Mouse (Mus musculus) adrenal gland, adult (tissue): ENCODE results near the gene Zfp638.

Source experiments
- DNase-seq, 2 experiments: peaks; one replicate each; pipeline ENCODE4 v3.0.0; 2022 to 2023; ENCODE audit warnings: low spot score in 1 of 2; ENCODE audit not compliant: inconsistent age in 2 of 2

The Zfp638 gene

DNA sequence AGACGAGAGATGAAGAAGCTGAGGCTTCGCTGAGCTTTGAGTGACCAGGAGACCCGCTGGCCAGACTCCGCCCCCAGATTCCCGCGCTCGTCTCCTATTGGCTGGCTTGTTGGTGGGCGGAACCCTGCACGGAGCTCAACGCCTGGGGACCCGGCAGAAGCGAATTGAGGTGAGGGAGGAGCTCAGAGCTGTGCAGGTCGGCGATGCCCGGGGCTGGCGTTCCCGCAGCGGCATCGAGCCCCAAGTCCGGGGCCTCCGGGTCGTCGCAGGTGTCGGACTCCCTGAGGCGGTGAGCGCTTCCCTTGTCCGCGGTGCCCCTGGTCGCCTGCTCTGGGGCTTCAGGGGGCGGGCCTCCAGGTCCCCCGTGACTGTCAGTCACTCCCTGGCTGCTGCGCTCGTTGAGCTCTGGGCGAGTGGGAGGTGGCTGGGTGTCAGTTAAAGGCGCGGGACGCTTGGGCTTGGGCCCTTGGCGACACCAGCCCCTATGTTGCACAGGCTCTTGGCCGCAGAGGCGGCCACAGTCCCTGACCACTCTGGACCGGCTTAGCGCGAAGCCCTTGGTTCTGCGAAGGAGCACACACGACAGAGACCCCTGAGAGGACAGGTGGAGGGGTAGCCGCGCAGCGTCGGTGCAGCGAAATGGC, at the start of gene Zfp638:
TSS of gene Zfp638 (plus strand) at position 156 of the 644 bp plus-strand sequence.
- peak; percentile 96 to 99 for DNase-seq

DNA sequence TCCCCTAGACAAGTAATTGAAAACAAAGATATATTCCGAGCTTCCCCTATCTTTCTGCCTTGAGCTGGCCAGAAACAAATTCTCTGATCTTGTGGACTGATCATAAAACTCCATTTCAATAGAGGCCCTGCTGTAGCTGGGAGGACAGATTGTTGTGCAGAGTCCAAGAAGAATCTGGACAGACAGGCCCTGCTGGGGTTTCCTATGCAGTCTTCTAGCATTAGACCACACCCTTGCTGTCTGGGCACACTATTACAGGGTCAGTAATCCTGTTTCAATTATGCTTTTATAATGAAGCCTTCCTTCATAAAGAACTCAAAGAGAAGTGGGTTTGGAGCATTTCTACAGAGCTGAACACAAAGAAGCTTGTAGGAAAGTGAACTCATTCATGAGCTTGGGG, 47.9 kb upstream of the Zfp638 start:
- no peak for DNase-seq

DNA sequence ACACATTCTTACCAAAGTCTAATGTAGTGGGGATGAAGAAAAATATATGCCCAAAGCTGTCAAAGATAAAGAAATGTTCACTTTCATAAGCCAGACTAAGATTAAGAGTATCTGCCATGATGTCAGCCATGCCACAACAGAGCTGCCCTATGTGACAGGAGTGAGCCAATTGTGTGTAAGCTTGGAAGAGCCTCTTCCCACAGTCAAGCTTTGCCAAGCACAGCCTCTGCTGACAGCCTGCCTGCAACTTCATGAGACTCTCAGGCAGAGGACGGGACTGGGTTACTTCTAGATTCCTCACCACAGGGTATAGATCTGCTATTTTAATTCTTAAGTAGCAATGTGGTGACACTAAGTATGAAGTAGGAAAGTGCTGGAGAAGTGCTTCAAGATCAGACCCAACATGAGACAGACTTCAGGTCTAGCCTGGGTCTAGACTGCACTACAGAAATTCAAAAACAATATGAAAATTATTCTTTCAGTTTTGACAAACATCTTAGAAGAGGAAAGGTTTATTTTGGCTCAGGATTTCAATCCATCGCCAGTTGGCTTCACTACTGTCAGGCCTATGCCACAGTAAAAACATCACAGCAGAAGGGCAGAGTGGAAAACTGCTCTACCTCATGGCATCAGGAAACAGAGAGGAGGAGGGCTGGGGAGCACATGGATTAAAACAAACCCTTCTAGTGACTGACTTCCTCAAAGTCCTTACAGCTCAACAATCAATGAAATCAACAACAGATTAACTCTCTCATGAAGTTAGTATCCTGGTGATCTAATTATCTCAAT, 46.0 kb upstream of the Zfp638 start:
- no peak for DNase-seq

GRCm38 (mm10) chr6:83821856-83822255, 45.1 kb upstream of the Zfp638 start:
- no peak for DNase-seq

- no peak for DNase-seq
Observed at GRCm38 (mm10) chr6:83830941-83831605, 35.8 kb upstream of the Zfp638 start.

DNA sequence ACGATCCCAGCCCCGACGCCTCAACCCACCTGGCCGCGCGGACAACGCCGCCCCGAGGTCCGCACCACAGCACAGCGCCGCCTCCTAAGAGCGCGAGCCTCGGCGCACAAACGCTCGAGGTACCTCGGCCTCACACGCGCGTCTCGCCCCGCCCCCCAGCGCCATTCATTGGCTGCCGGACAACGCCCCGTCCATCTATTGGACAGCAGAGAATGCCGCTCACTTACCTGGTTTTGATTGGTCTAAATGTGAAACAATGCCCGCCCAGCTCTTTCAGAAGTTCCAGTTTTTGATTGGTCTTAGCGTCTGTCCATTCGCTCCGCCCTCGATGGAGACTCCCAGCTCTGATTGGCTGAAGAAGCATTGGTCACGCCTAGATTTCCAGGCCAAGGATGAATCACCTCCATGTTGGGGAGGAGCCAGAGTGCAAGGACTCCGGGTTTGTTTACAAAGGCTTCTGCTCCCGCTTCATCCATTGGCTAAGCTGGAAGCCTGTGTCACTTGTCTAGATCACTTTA, 35.2 kb upstream of the Zfp638 start, which contains the start of gene Paip2b:
TSS of gene Paip2b (minus strand) at position 136 of the 518 bp plus-strand sequence.
- peak; percentile 98 to 99 for DNase-seq

DNA sequence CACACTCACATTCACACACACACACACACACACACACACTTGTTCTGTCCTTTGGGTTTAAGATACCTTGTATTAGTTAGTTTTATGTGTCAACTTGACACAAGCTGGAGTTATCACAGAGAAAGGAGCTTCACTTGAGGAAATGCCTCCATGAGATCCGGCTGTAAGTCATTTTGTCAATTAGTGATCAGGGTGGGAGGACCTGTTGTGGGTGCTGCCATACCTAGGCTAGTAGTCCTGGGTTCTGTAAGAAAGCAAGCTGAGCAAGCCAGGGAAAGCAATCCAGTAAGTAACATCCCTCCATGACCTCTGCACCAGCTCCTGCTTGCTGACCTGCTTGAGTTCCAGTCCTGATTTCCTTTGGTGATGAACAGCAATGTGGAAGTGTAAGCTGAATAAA, 34.5 kb upstream of the Zfp638 start:
- DNase-seq, result peak in 1 of 2 experiments; percentile 56

GRCm38 (mm10) chr6:83836826-83837225, 30.1 kb upstream of the Zfp638 start:
- DNase-seq, result no peak

GRCm38 (mm10) chr6:83838046-83838445, 28.9 kb upstream of the Zfp638 start:
- no peak for DNase-seq

DNA sequence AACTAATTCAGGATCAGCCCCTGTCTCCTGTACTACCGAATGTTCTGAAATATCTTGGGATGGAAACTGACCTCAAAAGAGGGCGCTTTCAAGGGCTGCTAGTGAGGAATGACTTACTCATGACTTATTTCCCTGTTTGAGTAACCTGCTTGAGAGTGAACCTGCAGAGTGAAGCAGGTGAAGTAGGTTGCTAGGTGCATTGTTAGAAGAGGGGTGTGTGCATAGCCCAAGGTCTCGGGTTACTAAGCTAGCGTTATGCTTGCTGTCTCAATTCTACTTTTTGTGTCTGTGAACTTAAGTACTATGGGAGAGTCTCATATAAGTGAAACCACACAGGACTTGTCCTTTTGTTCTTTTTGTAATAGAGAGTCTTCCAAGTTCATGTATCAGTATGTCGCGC, 26.8 kb upstream of the Zfp638 start:
- no peak for DNase-seq

DNA sequence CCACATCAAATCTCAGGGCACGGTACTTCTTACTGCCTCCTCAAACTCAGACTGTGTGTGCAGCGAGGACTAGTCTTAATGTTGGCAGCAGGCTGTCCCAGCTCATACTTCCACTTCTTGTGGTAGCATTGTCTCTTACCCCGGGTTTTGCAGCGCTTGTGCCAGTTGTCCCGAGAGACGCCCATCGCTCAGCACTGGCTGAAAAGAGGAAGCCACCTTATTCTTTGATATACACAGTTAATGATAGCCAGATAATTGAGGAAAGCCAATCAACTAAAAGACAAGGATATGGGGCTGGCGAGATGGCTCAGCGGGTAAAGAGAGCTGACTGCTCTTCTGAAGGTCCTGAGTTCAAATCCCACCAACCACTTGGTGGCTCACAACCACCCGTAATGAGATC, 22.0 kb upstream of the Zfp638 start:
- no peak for DNase-seq

DNA sequence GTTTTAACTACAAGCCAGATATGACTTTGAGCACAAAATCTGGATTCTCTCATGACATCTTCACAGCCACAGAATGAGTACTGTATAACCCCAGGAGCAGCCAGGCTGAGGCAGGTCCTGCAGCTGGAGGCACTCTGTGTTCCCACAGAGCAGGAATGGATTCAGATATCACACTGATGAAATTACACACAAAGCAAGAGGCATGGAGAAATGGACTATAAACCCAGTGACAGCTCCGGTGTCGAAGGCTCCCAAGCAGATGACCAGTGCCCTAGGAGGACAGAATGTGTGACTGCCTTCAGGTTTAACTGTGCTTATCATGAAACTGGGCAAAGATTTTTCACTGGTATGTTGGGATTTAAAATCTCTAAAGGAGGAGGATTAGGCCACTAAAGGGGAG, 20.8 kb upstream of the Zfp638 start:
- DNase-seq, result no peak

DNA sequence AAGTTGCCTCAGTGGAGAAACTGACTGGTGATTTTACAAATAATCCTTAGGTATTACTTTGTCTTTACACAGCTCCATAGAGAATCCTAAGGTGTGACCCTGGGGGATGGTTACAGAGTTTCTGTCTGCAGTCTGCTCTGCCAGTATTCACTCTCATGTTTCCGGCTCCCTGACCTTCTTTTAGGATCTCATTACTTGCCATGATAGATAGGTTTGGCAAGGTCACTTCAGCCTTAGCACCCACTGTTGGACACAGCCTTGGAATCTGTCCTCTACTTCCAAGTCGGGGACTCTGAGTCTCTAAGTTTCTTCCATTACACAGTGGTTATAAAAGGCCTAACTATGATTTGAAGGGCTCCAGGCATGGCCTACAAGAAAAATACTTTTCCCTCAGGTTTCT, 17.5 kb upstream of the Zfp638 start:
- DNase-seq, result peak; percentile 35 to 78

- no peak for DNase-seq
Observed at GRCm38 (mm10) chr6:83857476-83857875, 9.4 kb upstream of the Zfp638 start.

DNA sequence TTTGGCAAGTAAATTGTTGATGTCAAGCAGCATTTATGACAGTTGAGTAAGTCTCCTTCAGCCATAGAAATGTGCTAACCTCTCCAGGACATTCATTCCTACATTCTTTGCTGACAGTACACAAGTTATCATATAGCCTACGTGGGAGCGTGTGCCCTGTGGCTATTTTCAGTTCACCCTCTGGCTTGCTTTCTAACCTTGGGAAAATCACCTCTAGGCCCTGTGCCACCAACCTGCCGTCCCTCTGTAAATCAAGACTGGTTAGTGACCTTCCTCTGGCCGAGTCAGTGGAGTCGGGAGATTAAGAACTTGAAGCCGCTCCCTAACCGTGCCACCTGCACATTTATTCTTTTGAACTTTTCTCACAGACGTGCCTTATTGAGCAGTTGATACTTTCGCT, 6.9 kb upstream of the Zfp638 start:
- DNase-seq, result peak; percentile 78 to 93

- DNase-seq, result no peak
Observed at GRCm38 (mm10) chr6:83863538-83863937, 3.4 kb upstream of the Zfp638 start.

DNA sequence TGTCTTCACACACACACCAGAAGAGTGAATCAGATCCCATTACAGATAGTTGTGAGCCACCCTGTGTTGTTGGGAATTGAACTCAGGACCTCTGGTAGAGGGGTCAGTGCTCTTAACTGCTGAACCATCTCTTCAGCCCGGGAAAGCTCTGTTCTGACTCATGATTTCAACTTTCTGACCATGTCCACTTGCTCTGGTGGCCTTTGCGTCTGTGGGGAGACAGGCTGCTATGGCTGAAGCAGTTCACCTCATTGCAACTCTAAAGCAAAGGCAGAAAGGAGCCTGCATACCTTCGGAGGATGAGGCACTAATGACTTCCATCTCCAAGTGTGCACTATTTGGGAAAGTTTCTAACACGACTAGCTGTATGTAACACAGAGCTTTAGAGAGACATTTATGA, 486 bp upstream of the Zfp638 start:
- DNase-seq, result no peak

DNA sequence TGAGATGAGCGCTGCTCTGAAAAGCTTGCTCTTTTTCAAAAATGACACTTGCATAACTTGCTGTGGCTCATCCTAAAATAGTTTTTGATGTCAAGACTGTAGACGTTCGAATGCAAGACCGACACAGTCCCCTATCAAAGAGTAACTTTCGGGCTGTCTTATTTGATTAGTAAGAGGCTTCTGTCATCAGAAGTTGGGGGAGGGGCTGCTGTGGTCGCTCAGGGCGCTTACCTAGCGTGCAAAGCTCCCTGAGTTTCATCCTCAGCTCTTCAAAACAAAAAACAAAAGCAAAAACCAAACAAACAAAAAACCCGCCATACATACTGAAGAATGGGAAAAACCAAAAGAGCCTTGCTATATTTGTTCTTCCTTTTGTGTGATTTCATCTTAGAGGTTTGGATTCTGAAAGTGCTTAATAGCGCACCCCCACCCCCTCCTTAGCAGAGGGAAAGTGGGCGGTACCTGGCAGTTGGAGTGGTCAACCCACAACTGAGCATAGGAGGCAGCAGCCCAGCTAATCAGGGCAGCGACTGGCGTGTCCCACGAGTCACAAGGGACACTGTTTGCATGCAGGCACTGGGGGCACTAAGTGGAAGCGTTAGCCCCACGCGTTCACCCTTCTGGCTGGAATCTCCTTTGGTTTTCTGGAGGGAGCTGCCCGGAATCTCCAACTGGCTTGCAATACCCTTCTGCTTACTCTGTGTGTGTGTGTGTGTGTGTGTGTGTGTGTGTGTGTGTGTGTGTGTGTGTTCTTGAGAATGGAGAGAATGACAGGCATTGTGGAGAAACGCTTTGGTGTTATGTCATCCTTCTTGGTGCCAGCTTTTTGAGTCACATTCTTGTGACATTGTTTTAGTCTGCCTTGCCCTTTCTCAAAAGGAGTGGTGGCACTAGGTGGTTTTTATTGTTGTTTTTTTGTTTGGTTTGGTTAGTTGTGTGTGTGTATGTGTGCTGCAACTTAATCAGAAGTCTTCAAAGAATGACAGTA, 983 bp downstream of the Zfp638 start:
- peak; percentile 84 to 93 for DNase-seq

DNA sequence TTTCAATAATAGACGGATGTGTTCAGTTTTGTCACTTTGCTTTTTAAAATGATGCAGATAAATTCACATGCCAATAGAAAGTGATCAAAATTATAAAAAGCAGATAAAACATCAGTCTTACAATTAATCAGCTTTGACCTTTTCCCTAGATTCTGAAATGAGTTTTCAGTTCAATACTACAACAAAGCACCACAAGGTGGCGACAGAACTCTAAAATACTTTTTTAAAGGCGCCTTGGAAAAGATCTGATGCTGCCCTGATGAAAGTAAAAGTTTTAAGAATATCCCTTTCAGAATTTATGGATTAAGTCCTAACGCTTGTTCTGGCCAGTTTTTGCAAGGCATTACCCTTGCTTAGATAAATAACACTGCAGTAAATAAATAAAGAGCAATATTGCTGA, 12.9 kb downstream of the Zfp638 start:
- DNase-seq, result peak; percentile 24 to 91

- no peak for DNase-seq
Observed at GRCm38 (mm10) chr6:83886789-83887188, 19.9 kb downstream of the Zfp638 start.
